Mouse (Mus musculus): Measurements from ENCODE around the gene Gm20662. TPM values are rescaled to one million over a fixed set of nuclear protein-coding genes. Genes with fewer than 3 reads are reported as not detected.
"Not testable (repeated sequence)": the region's sequence is repeated elsewhere in the genome, so short reads cannot be mapped to it uniquely, and the experiment has no call there.

Gm20662 gene
- total RNA-seq, 2 experiments from 2014 or later, result 1.2 to 2.4 TPM

- H3K4me3 ChIP-seq, result no peak overlapping the region
- no peak for TF ChIP-seq CTCF (IDR thresholded peaks at IDR 0.05)
- intact Hi-C loops (cut with DNase I), result no loop called here
- DNase-seq (ENCODE audit: extremely low spot score in 1 of 2, low spot score in 2 of 2), result no peak
- no peak overlapping the region for H3K27ac ChIP-seq
Measured at GRCm38 (mm10) chr9:107993013-107993412, 3.1 kb upstream of the Gm20662 start.

- intact Hi-C loops (cut with DNase I), result no loop called here
- H3K27ac ChIP-seq, result no peak overlapping the region
- H3K4me3 ChIP-seq, result no peak overlapping the region
- TF ChIP-seq CTCF (IDR thresholded peaks at IDR 0.05), result no peak
- DNase-seq (ENCODE audit: extremely low spot score in 1 of 2, low spot score in 2 of 2), result no peak
Measured at GRCm38 (mm10) chr9:107994464-107994863, 1.7 kb upstream of the Gm20662 start.

- no peak for DNase-seq (ENCODE audit: extremely low spot score in 1 of 2, low spot score in 2 of 2)
- Histone ChIP-seq H3K27ac (no peak overlapping the region), H3K4me3 (no peak overlapping the region)
- no peak for TF ChIP-seq CTCF (IDR thresholded peaks at IDR 0.05)
- intact Hi-C loops (cut with DNase I), result no loop called here
Measured at GRCm38 (mm10) chr9:107995513-107995912, 636 bp upstream of the Gm20662 start.

- intact Hi-C loops (cut with DNase I), result no loop called here
- no peak for TF ChIP-seq CTCF (IDR thresholded peaks at IDR 0.05)
- Histone ChIP-seq H3K4me3 (peak within 1 kb of the TSS; percentile 75), H3K27ac (peak within 1 kb of the TSS; percentile 99)
- DNase-seq (ENCODE audit: extremely low spot score in 1 of 2, low spot score in 2 of 2), result peak; percentile 100
Measured at GRCm38 (mm10) chr9:108001922-108002770, 6.0 kb downstream of the Gm20662 start, which contains the start of gene Ip6k1. Gene Ip6k1 (plus strand): TSS chr9:108002501.

GRCm38 (mm10) chr9:108002778-108003530 is 6.8 kb downstream of the Gm20662 start:
- TF ChIP-seq CTCF (IDR thresholded peaks at IDR 0.05), result no peak
- no peak for DNase-seq (ENCODE audit: extremely low spot score in 1 of 2, low spot score in 2 of 2)
- Histone ChIP-seq H3K4me3 (peak overlapping the region; percentile 75), H3K27ac (peak overlapping the region; percentile 99)
- intact Hi-C loops (cut with DNase I), result no loop called here

- no peak for DNase-seq (ENCODE audit: extremely low spot score in 1 of 2, low spot score in 2 of 2)
- no peak for TF ChIP-seq CTCF (IDR thresholded peaks at IDR 0.05)
- intact Hi-C loops (cut with DNase I), result no loop called here
- peak overlapping the region; percentile 99 for H3K27ac ChIP-seq
- peak overlapping the region; percentile 75 for H3K4me3 ChIP-seq
Measured at GRCm38 (mm10) chr9:108003531-108003890, 7.4 kb downstream of the Gm20662 start.

- no peak for DNase-seq (ENCODE audit: extremely low spot score in 1 of 2, low spot score in 2 of 2)
Measured at GRCm38 (mm10) chr9:108008041-108008440, 11.9 kb downstream of the Gm20662 start.

GRCm38 (mm10) chr9:108010385-108010784 is 14.2 kb downstream of the Gm20662 start:
- intact Hi-C loops (cut with DNase I), result no loop called here
- TF ChIP-seq CTCF (IDR thresholded peaks at IDR 0.05), result no peak
- DNase-seq (ENCODE audit: extremely low spot score in 1 of 2, low spot score in 2 of 2), result no peak
- H3K4me3 ChIP-seq, result no peak overlapping the region
- H3K27ac ChIP-seq, result no peak overlapping the region

More at GRCm38 (mm10) chr9:108008041-108008440, 11.9 kb downstream of the Gm20662 start:
- no peak for TF ChIP-seq CTCF (IDR thresholded peaks at IDR 0.05)
- intact Hi-C loops (cut with DNase I), result no loop called here
- Histone ChIP-seq H3K4me3 (no peak overlapping the region), H3K27ac (no peak overlapping the region)

- not testable (repeated sequence) for H3K4me3 ChIP-seq; H3K27ac ChIP-seq; DNase-seq (ENCODE audit: extremely low spot score in 1 of 2, low spot score in 2 of 2)
- TF ChIP-seq CTCF (IDR thresholded peaks at IDR 0.05), result peak; percentile 13
- intact Hi-C loops (cut with DNase I), result loop anchor here (2.0 kb wide), 1 partner anchor 51 kb away; no protein-coding TSS in a partner anchor
Measured at GRCm38 (mm10) chr9:108013577-108013976, 17.4 kb downstream of the Gm20662 start.

GRCm38 (mm10) chr9:108017127-108017526 is 21.0 kb downstream of the Gm20662 start:
- no peak overlapping the region for H3K4me3 ChIP-seq
- no peak overlapping the region for H3K27ac ChIP-seq
- intact Hi-C loops (cut with DNase I), result no loop called here
- DNase-seq (ENCODE audit: extremely low spot score in 1 of 2, low spot score in 2 of 2), result no peak
- no peak for TF ChIP-seq CTCF (IDR thresholded peaks at IDR 0.05)

GRCm38 (mm10) chr9:108020741-108021140 is 24.6 kb downstream of the Gm20662 start:
- intact Hi-C loops (cut with DNase I), result no loop called here
- no peak for DNase-seq (ENCODE audit: extremely low spot score in 1 of 2, low spot score in 2 of 2)
- Histone ChIP-seq H3K4me3 (no peak overlapping the region), H3K27ac (no peak overlapping the region; the same call in 1 of the 2 replicates)
- TF ChIP-seq CTCF (IDR thresholded peaks at IDR 0.05), result no peak

- no peak for TF ChIP-seq CTCF (IDR thresholded peaks at IDR 0.05)
- H3K27ac ChIP-seq, result no peak overlapping the region
- intact Hi-C loops (cut with DNase I), result no loop called here
Measured at GRCm38 (mm10) chr9:108023216-108023615, 27.1 kb downstream of the Gm20662 start.

More at GRCm38 (mm10) chr9:108023216-108023615, 27.1 kb downstream of the Gm20662 start:
- no peak for DNase-seq (ENCODE audit: extremely low spot score in 1 of 2, low spot score in 2 of 2)
- no peak overlapping the region for H3K4me3 ChIP-seq

Data from left cerebral cortex, adult 2 months (tissue).